Mouse (Mus musculus) forebrain, postnatal 0 days (tissue): Measurements from ENCODE around the gene Mid1. TPM values are rescaled to one million over a fixed set of nuclear protein-coding genes. Genes with fewer than 3 reads are reported as not detected.
"Not testable (repeated sequence)": the region's sequence is repeated elsewhere in the genome, so short reads cannot be mapped to it uniquely, and the experiment has no call there.

Experiments used
- ATAC-seq: fragments of 200-750 bp; cut with Nextera tagmentation; 2 replicates; pipeline ENCODE4 v1.8.0; 2017; ENCODE audit warnings: mild to moderate bottlenecking, moderate library complexity
- DNase-seq: peaks from one replicate; pipeline ENCODE4 v3.0.0-alpha.2; 2015
- H3K27ac ChIP-seq: fragments of 300-500 bp; sonication (generic); 2 replicates; pipeline ENCODE4 v1.5.1; 2014; ENCODE audit warnings: low read depth, mild to moderate bottlenecking, antibody characterized with exemption, low read length, moderate library complexity, mixed read lengths
- H3K27me3 ChIP-seq: fragments of 300-500 bp; sonication (generic); 2 replicates; pipeline ENCODE4 v1.6.1; 2014; ENCODE audit warnings: mild to moderate bottlenecking, low read length, mixed read lengths; ENCODE audit not compliant: insufficient read depth
- H3K36me3 ChIP-seq: fragments of 300-500 bp; sonication (generic); 2 replicates; pipeline ENCODE4 v1.6.1; 2014; ENCODE audit warnings: mild to moderate bottlenecking, moderate library complexity; ENCODE audit not compliant: insufficient read depth
- H3K4me1 ChIP-seq: fragments of 300-500 bp; sonication (generic); 2 replicates; pipeline ENCODE4 v1.6.1; 2014; ENCODE audit warnings: antibody characterized with exemption; ENCODE audit not compliant: insufficient read depth
- H3K4me2 ChIP-seq: fragments of 300-500 bp; sonication (generic); 2 replicates; pipeline ENCODE4 v1.6.1; 2014; ENCODE audit warnings: low read depth, mild to moderate bottlenecking, moderate library complexity
- H3K4me3 ChIP-seq: fragments of 300-500 bp; sonication (generic); 2 replicates; pipeline ENCODE4 v1.5.1; 2014; ENCODE audit warnings: low read depth, low read length, mixed read lengths
- H3K9ac ChIP-seq: fragments of 300-500 bp; sonication (generic); 2 replicates; pipeline ENCODE4 v1.6.1; 2014; ENCODE audit warnings: mild to moderate bottlenecking
- H3K9me3 ChIP-seq: fragments of 300-500 bp; sonication (generic); 2 replicates; pipeline ENCODE4 v1.6.1; 2016; ENCODE audit warnings: low read length
- WGBS: fragments of 180-500 bp; shearing (Covaris S2); extraction: QIAGEN DNeasy Blood & Tissue Kit; methylation state at CpG from one replicate; pipeline ENCODE4 v1.1.7; 2014; 5-methylcytosine and 5-hydroxymethylcytosine counted together
- polyA plus RNA-seq: library from polyadenylated mRNA; unstranded; fragments of >200 nt; fragmentation: Nextera tagmentation; extraction: Ambion mirVana; gene quantifications from 2 replicates; pipeline ENCODE4 v1.2.1, GENCODE M21; 2015
- total RNA-seq: library from RNA; depleted of rRNA; stranded (reverse); fragments of >200 nt; gene quantifications from 2 replicates; pipeline ENCODE4 v1.2.3, GENCODE M21; 2014

Mid1 gene
- total and polyA plus RNA-seq, 2 experiments from 2014 or later = 4.2 to 5.7 TPM

DNA sequence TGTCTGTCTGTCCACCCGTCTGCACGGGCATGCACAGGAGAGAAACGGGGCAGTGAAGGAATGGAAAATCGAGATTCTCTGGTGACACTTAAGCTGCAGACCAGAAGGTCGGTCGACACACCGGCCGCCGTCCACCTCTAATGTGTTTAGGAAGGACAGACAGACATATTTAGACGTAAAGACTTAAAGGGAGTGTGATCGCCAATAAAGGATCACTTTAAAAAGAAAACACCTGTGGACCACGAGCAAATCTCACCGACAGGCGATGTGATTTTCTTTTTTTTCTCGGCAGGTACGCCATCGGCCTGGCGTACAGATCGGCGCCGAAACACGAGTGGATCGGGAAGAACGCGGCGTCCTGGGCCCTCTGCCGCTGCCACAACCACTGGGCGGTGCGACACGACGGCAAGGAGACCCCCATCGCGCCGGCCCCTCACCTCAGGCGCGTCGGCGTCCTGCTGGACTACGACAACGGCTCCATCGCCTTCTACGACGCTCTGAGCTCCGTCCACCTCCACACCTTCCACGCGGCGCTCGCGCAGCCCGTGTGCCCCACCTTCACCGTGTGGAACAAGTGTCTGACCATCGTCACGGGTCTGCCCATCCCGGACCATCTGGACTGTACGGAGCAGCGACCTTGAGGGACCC, 303.7 kb downstream of the Mid1 start:
- H3K9me3 ChIP-seq = peaks cover 27% of the 10 kb centered on the region
- H3K4me2 ChIP-seq = peak overlapping the region; percentile 3; the same call in 1 of the 2 replicates
- WGBS = 78% methylated on average over 56 of the region's 56 CpGs

DNA sequence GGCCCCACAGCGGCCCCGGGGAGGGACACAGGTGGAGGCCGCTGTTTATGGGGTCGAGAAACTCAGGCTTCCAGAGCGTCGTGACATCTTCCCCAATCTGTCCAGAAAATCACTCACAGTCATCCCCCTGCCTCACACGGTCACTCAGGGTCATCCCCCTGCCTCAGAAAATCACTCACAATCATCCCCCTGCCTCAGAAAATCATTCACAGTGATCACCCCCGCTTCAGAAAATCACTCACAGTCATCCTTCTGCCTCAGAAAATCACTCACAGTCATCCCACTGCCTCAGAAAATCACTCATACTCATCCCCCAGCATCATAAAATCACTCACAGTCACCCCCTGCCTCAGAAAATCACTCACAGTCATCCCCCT, 304.2 kb downstream of the Mid1 start:
- H3K9me3 ChIP-seq = peaks cover 27% of the 10 kb centered on the region
- not testable (repeated sequence) for H3K27me3 ChIP-seq, H3K9ac ChIP-seq, H3K4me1 ChIP-seq, H3K27ac ChIP-seq, ATAC-seq
- H3K4me3 ChIP-seq = 0 out of 2 replicates have a peak overlapping the region, but pooled peaks have one; percentile 0
- DNase-seq = peak; percentile 17
- H3K36me3 ChIP-seq = peaks cover 16% of the 10 kb centered on the region
- 71% methylated on average over 8 of the region's 8 CpGs for WGBS
- peak overlapping the region; percentile 3; the same call in 1 of the 2 replicates for H3K4me2 ChIP-seq

More for the DNA sequence above, 303.7 kb downstream of the Mid1 start:
- H3K27ac ChIP-seq, H3K4me1 ChIP-seq, ATAC-seq, H3K27me3 ChIP-seq, H3K9ac ChIP-seq: not testable (repeated sequence)
- Histone ChIP-seq H3K36me3 (peaks cover 16% of the 10 kb centered on the region), H3K4me3 (0 out of 2 replicates have a peak overlapping the region, but pooled peaks have one; percentile 0)
- DNase-seq = peak; percentile 36

DNA sequence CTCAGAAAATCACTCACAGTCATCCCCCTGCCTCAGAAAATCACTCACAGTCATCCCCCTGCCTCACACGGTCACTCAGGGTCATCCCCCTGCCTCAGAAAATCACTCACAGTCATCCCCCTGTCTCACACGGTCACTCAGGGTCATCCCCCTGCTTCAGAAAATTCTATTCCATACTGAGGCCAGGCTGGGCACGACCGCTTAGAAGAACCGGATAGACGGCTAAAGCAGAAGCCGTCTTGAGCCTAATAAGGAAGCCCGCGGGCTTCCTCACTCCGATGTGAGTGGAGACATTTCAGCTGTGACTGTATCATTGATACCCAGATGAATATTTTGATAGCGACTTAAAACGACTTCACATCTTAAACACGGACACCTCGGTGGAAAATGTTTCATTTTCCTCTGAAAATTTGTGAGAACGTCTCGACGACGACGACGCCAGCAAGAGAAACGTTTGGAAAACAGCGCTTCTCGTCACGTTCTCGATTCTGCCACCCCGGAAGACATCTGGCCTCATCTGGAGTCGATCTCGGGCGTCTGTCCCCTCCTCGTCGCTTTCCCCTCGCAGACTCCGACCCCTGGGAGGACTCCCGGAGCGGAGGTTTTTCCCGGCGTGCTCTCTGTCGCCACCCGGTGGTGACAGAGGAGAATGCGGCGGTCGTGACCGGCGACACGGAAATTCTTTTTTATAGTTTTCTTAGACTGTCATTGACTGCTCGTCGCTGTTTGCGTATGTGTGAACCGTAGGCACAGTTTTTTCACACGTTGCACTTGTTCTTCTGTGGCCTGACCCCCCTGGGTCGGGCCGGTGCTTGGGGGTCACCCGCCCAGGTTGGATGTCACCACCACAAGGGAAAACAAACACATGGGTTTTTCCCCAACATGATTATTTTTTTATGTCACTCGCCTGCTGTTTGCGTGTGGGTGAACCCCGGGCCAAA, 305.0 kb downstream of the Mid1 start:
- not testable (repeated sequence) for H3K27ac ChIP-seq, H3K4me1 ChIP-seq, H3K9ac ChIP-seq, H3K27me3 ChIP-seq, ATAC-seq
- peaks cover 34% of the 10 kb centered on the region for H3K9me3 ChIP-seq
- peak overlapping the region; percentile 31 for H3K4me2 ChIP-seq
- DNase-seq = peak; percentile 39
- H3K36me3 ChIP-seq = peaks cover 16% of the 10 kb centered on the region
- 53% methylated on average over 56 of the region's 56 CpGs for WGBS
- peak overlapping the region; percentile 23 for H3K4me3 ChIP-seq

- Histone ChIP-seq H3K36me3 (peaks cover 12% of the 10 kb centered on the region), H3K9me3 (peaks cover 32% of the 10 kb centered on the region), H3K4me2 (peak overlapping the region; percentile 33)
- DNase-seq (peak; percentile 24), ATAC-seq (peak; percentile 21; the same call in 1 of the 2 replicates)
- not testable (repeated sequence) for H3K4me1 ChIP-seq, H3K27ac ChIP-seq, H3K4me3 ChIP-seq, H3K27me3 ChIP-seq, H3K9ac ChIP-seq
- 36% methylated on average over 26 of the region's 28 CpGs for WGBS
Observed at GRCm38 (mm10) chrX:169991128-169991873, 306.3 kb downstream of the Mid1 start.

GRCm38 (mm10) chrX:169992086-169992930, 307.3 kb downstream of the Mid1 start:
- not testable (repeated sequence) for H3K4me2 ChIP-seq, H3K27ac ChIP-seq, H3K4me3 ChIP-seq, H3K4me1 ChIP-seq, H3K27me3 ChIP-seq, DNase-seq, ATAC-seq, H3K9ac ChIP-seq
- WGBS = 38% methylated on average over 15 of the region's 15 CpGs
- Histone ChIP-seq H3K9me3 (peaks cover 33% of the 10 kb centered on the region), H3K36me3 (peaks cover 11% of the 10 kb centered on the region)

GRCm38 (mm10) chrX:169992951-169993547, 308.1 kb downstream of the Mid1 start:
- peaks cover 35% of the 10 kb centered on the region for H3K9me3 ChIP-seq
- WGBS = 57% methylated on average over 8 of the region's 8 CpGs
- not testable (repeated sequence) for H3K36me3 ChIP-seq, H3K4me1 ChIP-seq, H3K4me3 ChIP-seq, H3K27me3 ChIP-seq, ATAC-seq, H3K27ac ChIP-seq, H3K4me2 ChIP-seq, DNase-seq, H3K9ac ChIP-seq

DNA sequence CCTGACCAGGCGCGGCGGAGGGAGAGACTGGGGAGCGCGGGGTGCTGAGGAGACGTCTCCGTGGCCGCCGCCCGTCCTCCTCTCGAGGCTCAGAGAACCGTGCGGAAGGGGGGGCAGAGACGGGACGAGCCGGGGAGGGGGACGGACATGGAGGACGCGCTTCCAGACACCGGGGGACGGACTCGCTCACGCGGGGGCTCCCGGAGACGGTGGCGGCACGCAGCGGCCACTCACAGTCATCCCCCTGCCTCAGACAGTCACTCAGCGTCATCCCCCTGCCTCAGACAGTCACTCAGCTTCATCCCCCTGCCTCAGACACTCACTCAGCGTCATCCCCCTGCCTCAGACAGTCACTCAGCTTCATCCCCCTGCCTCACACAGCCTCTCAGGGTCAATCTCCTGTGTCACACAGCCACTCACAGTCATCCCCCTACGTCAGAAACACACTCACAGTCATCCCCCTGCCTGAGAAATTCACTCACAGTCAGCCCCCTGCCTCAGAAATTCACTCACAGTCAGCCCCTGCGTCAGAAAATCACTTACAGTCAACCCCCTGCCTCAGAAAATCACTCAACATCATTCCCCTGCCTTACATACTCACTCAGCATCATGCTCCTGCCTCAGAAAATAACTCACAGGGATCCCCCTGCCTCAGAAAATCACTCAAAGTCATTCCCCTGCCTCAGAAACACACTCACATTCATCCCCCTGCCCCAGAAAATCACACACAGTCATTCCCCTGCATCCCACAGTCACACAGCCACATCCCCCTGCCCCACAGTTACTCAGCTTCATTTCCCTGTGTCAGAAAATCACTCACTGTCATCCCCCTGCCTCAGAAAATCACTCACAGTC, 309.2 kb downstream of the Mid1 start:
- not testable (repeated sequence) for DNase-seq
- H3K9me3 ChIP-seq = peaks cover 29% of the 10 kb centered on the region

GRCm38 (mm10) chrX:169994866-169995711, 310.1 kb downstream of the Mid1 start:
- H3K4me1 ChIP-seq, DNase-seq, H3K36me3 ChIP-seq, H3K4me2 ChIP-seq, H3K27ac ChIP-seq, H3K27me3 ChIP-seq, H3K4me3 ChIP-seq, H3K9ac ChIP-seq, ATAC-seq: not testable (repeated sequence)
- 41% methylated on average over 2 of the region's 2 CpGs for WGBS
- peaks cover 25% of the 10 kb centered on the region for H3K9me3 ChIP-seq

More for the DNA sequence above, 309.2 kb downstream of the Mid1 start:
- WGBS = 62% methylated on average over 27 of the region's 33 CpGs
- not testable (repeated sequence) for H3K36me3 ChIP-seq, H3K4me3 ChIP-seq, H3K4me1 ChIP-seq, H3K9ac ChIP-seq, H3K27ac ChIP-seq, ATAC-seq, H3K4me2 ChIP-seq, H3K27me3 ChIP-seq
